Mouse (Mus musculus): ENCODE measurements around the gene Rhou.

Gene Rhou

DNA sequence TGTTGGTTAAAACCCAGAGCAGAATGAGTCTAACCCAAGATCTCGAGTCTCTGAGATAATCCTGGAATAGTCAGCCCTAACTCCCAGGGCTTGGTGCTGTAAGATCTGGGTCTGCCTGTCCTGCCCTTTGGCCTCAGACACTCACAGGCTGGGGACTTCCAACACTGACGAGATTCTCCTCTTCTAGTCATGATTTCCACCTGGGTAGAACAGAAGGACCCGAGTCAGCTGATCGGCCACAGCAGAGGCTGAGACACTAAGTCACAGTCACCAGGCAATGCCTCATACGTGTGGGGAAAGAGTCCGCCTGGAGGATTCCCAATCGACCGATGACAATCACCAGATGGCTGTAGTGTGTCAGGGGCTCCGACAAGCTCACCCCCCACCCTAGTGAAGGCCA is 42.4 kb downstream of the Rhou start:
- DNase-seq (ENCODE audit: low spot score) = no peak

DNA sequence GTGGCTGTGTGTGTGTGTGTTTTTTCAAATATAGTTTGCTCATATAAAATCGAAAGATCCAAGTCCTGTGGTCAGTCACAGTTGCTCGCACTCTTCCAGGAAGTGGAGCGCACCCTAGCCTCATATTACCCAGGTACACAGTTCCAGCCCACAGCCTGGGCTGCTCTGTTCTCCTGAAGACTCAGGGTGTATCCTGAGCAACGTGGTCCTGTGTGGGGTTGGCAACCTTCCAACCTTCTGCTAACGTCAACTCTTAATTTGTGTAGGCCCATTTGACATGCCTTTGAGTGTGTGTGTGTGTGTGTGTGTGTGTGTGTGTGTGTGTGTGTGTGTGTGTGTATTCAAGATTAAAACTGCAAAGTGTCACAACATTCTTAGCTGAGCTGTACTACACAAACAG is 43.6 kb downstream of the Rhou start:
- no peak for DNase-seq (ENCODE audit: low spot score)

GRCm38 (mm10) chr8:123700399-123701070 is 46.8 kb downstream of the Rhou start:
- no peak for DNase-seq (ENCODE audit: low spot score)

DNA sequence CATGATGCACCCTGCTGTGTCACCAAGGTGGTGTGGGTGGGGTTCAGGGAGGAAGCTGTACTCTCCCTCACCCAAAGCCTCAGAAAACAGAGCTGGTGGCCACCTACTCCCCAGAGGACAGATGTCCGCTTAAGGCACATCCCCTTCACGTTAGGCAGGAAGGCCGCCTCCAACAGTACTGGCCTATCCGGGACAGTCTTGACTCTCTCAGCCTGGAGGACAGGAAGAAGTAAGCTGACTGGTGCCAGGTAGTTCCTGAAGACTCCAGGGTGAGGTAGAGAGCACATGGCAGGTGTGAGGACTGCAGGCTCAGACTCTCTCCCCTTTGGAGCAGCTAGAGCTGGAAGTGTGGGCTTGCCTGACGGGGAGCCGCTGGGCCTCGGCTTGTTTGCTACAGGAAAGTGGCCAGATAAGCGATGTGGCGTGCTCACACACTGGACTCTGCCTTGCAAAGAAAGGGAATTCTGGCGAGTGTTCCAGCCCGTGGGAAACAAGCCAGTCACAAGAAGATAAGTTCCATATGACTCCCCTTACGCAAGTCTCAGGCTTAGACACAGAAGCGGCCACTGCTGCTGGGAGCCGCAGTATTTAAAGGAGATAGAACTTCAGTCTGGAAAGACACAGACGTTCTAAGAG is 48.3 kb downstream of the Rhou start:
- peak; percentile 53 for DNase-seq (ENCODE audit: low spot score)

- no peak for DNase-seq (ENCODE audit: low spot score)
Observed at GRCm38 (mm10) chr8:123705376-123705775, 51.6 kb downstream of the Rhou start.

DNA sequence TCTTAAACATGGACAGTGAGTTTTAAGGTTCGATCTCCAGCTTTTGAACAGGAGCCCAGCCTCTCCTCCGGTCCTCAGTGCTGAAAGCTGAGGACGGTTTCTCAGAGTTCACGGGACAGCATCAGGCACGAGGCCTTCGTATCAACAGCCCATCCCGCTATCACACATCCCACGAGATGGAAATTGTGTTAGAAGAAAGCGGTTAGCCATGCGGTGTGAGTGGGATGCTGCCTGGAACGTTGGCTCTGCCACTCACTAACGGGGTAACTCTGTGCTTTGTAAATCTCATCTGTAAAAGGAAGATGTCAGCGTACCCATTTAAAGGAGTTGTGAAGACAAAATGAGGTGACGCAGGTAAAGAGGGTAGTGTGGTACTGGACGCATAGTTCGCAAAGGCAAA is 53.4 kb downstream of the Rhou start:
- DNase-seq (ENCODE audit: low spot score) = no peak

DNA sequence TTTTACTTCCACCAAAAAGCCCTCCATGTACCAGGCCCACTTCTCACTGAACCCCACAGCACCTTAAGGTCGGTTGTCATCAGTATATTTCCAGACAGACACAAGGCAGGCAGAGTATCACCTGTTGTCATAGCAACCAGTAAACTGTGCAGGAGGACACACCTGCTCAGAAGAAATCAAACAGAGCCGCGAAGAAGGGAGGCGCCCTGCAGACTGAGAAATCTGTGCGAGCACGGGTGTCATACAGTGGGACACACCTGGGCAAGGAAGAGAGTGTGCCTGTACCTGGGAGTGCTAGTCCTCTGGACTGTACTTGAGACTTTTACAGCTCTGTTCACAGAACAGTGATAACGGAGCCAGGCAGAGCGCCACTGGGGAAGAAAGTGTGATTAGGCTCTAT is 55.0 kb downstream of the Rhou start:
- DNase-seq (ENCODE audit: low spot score) = no peak

GRCm38 (mm10) chr8:123710335-123710734 is 56.6 kb downstream of the Rhou start:
- DNase-seq (ENCODE audit: low spot score) = no peak
